Mouse (Mus musculus): ENCODE measurements around the gene Ntn5.
"Not testable (repeated sequence)": the region's sequence is repeated elsewhere in the genome, so short reads cannot be mapped to it uniquely, and the experiment has no call there.

Ntn5 gene

GRCm38 (mm10) chr7:45683396-45684050, at the start of gene Ntn5:
TSS of gene Ntn5 (plus strand) at chr7:45684022.
- no peak for DNase-seq (ENCODE audit: low read depth in 1 of 2, low spot score in 2 of 2)

DNA sequence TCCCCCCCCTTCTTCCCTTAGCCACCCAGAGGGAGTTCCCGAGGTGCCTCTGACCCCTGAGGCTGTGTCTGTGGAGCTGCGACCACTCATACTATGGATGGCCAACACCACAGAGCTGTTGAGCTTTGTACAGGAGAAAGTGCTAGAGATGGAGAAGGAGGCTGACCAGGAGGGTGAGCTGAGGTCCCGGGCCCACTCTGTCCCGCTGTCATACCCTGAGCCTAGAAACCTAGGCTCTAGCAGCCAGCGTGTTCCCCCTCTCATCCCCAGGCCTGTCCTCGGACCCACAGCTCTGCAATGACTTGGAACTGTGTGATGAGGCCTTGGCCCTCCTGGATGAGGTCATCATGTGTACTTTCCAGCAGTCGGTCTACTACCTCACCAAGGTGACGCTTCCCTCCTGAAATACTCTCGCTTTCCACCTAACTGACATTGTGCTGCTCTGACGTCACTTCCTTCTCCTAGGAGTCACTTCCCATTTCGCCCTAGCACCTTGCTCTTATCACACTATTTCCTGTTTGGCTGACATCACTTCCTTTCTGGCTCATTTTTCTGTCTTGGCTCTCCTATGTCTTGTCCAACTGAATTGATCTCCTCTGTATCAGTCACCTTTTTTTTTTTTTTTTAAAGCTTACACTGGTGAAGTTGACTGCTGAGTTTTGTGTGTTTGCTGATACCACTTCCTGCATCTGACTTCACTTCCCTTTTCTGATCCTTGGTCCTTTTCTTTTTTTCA, 48.7 kb upstream of the Ntn5 start:
- DNase-seq (ENCODE audit: low read depth in 1 of 2, low spot score in 2 of 2) = peak; percentile 37 to 48

DNA sequence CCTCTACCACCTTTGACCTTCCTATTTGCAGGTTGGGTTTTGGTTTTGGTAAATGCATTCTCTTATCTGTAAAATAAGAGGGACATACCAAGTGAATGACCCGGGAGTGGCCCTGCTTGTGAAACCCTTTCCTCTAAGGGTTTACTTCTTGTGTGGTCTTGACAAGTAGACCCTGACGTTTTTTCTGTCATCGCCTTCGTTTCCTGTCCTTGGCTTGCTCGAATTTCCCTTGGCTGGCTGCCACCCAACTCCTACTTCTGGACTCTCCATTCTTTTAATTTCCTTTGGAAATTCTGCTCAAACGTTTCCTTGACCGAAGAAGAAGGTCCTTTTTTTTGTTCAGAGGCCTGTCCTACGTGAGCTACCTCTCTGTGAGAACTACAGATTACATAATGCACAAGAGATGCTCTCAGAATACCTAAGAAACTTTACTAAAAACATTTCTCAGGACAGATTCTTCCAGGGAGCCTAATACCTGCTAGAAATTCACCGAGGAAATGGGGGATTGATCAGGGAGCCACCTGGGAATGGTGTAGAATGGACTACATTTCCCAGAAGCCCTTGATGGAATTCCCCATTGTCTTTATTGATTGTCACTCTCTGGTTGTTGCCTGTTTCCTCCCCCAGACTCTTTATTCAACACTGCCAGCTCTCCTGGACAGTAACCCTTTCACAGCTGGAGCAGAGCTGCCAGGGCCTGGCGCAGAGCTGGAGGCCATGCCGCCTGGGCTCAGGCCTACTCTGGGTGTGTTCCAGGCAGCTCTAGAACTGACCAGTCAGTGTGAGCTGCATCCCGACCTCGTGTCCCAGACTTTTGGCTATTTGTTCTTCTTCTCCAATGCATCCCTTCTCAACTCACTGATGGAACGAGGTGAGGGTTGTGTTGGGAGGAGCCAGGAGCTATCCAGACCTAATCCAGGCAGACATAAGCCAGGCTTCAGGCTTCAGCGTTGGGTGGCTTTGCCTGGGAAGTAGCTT, 47.8 kb upstream of the Ntn5 start:
- no peak for DNase-seq (ENCODE audit: low read depth in 1 of 2, low spot score in 2 of 2)

DNA sequence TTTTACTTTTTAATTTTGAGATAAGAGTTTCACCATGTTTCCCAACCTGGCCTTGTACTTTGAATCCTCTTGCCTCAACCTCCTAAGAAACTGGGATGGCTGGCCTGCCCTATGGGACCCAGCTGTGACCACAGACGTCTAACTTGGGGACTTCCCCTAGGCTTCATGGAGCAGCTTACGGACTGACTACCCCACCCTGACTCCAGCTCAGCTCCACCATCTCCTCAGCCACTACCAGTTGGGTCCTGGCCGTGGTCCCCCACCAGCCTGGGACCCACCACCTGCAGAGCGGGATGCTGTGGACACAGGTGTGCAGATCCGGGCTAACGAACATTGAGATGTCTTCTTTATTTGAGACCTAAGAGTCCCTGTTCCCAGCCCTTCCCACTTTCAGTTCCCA, 46.1 kb upstream of the Ntn5 start:
- no peak for DNase-seq (ENCODE audit: low read depth in 1 of 2, low spot score in 2 of 2)

- no peak for DNase-seq (ENCODE audit: low read depth in 1 of 2, low spot score in 2 of 2)
Measured at GRCm38 (mm10) chr7:45638623-45639401, 45.0 kb upstream of the Ntn5 start.

DNA sequence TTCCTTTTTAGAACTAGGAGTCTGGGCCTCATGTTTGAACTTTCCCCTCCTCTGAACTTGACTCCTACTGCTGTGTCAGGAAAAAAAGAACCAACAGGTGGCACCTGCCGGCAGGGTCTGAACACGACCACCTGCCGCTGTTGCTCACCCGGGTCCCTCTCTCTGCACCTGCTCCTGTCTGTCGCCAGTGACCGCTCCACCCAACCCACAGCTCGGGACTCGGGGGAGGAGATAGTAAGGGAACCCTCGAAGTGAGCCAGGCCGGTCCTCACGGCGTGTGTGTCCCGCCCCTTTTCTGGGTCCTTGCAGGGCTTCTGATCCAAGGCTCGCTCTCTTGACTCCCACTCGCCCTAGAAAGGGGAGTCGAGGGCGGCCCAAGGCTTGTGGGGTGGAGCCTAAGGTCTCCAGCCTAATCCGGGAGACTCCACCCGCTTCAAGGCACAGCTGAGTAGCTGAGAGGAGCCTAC, 44.2 kb upstream of the Ntn5 start, which contains the start of gene Mamstr:
Mamstr (plus strand) TSS at position 417 of the 467 bp plus-strand sequence.
- DNase-seq (ENCODE audit: low read depth in 1 of 2, low spot score in 2 of 2) = no peak

DNA sequence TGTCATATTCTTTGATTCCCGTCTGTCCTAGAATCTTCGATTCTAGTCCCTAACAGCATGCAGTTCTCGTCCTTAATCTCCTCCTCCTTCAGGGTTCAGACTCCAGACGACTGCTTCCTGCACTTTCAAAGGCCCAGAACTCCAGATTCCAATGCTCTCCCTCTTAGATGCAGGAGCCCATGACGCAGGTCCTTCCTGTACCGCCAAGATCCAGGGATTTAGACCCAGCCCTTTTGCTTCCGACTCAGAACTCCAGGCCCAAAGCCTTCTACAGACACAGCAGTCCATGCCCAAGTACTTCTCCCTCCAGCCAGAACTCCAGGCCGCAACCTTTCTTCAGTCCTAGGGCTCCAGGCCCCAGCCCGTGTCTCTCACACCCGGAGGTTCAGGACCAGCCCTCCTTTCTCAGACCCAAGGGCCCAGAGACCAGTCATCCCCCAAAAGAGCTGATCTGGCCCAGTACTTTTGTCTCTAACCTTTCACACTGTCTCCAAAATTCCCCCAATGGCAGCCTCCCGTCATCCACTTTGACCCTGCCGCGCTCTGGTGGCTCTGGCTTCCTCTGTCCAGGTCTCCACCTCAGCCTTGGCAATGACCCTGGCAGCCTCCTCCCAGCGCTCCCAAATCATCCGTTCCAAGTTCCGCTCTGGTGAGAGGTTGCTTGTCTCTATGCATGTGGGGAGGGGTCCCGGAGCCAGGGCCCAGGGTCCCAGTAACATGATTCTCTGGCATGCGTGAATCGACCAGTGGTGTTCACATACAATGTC, 43.4 kb upstream of the Ntn5 start:
- DNase-seq (ENCODE audit: low read depth in 1 of 2, low spot score in 2 of 2) = no peak

GRCm38 (mm10) chr7:45641391-45642040, 42.3 kb upstream of the Ntn5 start:
- DNase-seq (ENCODE audit: low read depth in 1 of 2, low spot score in 2 of 2) = no peak

- DNase-seq (ENCODE audit: low read depth in 1 of 2, low spot score in 2 of 2) = no peak
Measured at GRCm38 (mm10) chr7:45642083-45642482, 41.7 kb upstream of the Ntn5 start.

- no peak for DNase-seq (ENCODE audit: low read depth in 1 of 2, low spot score in 2 of 2)
Measured at GRCm38 (mm10) chr7:45642503-45643255, 41.1 kb upstream of the Ntn5 start.

DNA sequence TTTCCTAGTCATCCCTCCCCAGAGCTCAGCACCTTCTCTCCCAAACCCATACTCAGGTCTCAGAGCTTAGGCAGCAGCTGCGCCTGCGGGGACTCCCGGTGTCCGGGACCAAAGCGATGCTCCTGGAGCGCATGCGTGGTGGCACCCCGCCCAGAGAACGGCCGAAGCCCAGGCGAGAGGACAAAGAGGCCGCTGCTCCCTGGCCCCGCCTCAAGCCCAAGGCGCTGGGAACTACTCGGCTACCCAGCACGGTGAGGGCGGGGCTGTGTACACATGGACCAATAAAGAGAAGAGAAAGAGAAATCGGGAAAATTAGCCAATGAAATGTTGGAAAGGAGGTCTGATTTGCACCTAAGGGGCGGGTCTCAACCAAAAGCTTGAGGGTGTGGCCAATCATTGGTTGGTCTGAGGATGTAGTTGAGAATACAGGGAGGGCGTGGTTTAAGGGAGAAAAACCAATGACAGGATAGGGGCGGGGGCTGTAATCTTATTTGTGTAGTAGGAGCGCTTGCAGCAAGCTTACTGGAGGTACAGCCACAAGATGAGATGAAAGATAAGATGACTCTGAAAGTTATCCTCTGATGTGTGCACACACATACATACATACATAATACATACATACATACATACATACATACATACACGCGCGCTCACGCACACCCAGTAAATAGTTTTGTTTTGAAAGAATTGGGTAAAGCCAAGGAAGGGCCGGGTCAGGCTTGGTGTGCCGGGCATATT, 40.2 kb upstream of the Ntn5 start:
- DNase-seq (ENCODE audit: low read depth in 1 of 2, low spot score in 2 of 2) = peak; percentile 66 to 72

GRCm38 (mm10) chr7:45644183-45644582, 39.6 kb upstream of the Ntn5 start:
- no peak for DNase-seq (ENCODE audit: low read depth in 1 of 2, low spot score in 2 of 2)

GRCm38 (mm10) chr7:45644872-45645590, 38.8 kb upstream of the Ntn5 start:
- DNase-seq (ENCODE audit: low read depth in 1 of 2, low spot score in 2 of 2) = no peak

DNA sequence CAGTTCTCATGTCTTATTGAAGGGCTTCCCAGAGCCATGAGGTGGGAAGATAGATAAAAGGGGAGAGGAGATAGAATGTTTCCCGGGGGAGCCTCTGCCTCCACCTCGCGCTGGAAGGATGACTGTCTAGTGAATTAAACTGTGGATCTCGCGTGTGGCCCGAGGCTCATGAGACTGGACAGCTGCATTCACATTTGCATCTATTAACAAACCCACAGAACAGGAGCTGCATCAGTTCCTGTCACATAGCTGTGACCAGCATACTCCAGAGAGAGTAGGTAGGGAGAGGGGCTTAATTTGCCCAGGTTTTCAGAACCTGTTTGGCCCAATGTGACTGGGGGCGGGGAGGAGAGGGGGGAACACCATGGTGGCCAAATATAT, 38.2 kb upstream of the Ntn5 start:
- no peak for DNase-seq (ENCODE audit: low read depth in 1 of 2, low spot score in 2 of 2)

DNA sequence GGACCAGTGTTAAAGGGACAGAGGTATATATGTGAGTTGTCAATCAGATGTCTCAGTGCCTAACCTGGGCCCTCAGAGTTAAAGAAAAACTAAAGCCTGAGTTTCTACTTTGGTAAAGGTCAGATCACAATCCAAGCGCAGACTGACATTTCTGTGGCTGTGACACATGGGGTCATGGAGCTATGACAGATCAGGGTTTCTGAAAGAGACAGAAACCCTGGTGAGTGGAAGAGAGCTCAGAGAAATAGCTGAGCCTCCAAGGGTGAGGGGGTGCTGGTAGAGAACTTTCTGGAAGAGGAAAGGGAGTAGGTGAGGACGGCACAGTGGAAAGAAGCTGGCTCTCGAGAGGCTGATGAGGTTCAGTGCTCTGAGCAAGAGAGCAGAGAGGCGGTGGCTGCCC, 37.2 kb upstream of the Ntn5 start:
- no peak for DNase-seq (ENCODE audit: low read depth in 1 of 2, low spot score in 2 of 2)

GRCm38 (mm10) chr7:45649351-45649750, 34.5 kb upstream of the Ntn5 start:
- DNase-seq (ENCODE audit: low read depth in 1 of 2, low spot score in 2 of 2) = no peak

DNA sequence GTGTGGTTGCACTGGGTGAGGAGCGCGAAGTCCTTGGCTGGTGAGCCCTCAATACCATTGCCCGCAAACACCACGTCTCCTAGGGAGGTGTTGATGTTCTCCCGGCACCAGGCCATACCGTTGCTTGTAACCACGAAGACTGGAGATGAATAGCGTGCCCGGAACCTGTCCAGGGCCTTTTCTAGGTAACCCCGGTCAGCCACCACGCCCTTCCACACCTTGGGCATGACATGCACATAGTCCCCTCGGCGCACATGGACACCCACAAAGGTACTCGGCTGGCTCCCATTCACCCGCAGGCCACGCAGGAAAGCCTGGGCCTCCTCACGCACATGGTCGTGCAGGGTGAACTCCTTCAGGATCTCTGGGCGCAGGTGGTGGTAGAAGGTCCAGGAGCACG, 33.3 kb upstream of the Ntn5 start:
- not testable (repeated sequence) for DNase-seq (ENCODE audit: low read depth in 1 of 2, low spot score in 2 of 2)
